Mouse (Mus musculus) G1E (cell line): Measurements from ENCODE around the gene Bend6.

Source experiments
- CTCF ChIP-seq: IDR thresholded peaks from 2 replicates; pipeline ENCODE4 v1.5.1; 2012; ENCODE audit warnings: low read depth, low read length, inconsistent platforms, mixed read lengths
- GATA1 ChIP-seq: IDR thresholded peaks from 2 replicates; pipeline ENCODE4 v1.6.1; 2012; ENCODE audit warnings: borderline replicate concordance, low read length, inconsistent platforms, mixed read lengths

DNA sequence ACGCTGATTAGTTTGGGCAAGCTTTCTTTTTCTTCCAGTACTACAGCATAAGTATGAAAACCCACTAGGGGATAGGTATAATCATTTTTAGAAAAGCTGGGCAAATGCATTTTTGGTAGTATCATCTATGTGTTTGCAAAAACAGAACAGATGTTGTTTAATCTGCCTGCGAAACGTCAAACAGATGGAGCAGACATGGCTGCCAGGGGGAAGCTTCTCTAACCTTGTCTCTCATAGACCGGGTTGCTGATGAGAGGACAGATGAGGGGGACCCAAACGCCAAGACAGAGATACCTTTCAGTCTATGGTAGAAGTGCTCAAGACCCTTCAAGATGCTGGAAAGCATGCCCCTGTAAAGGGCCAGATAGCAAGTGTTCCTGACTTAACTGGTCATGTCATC is 40.9 kb upstream of the Bend6 start:
- no peak for TF ChIP-seq CTCF
- no peak for TF ChIP-seq GATA1
